Mouse (Mus musculus): Measurements from ENCODE around the gene Ccser1. TPM values are rescaled to one million over a fixed set of nuclear protein-coding genes. Genes with fewer than 3 reads are reported as not detected.
A peak's percentile ranks its signal among the peaks of the same experiment; 100 is the strongest.

The Ccser1 gene
- polyA plus RNA-seq, 1 experiment from 2014 or later: 17.9 TPM

GRCm38 (mm10) chr6:61382991-61383390 lies 202.9 kb downstream of the Ccser1 start:
- WGBS: 45% methylated on average over 3 of the region's 3 CpGs
- no peak overlapping the region for H3K9ac ChIP-seq
- no peaks in the 10 kb centered on the region for H3K4me1 ChIP-seq
- H3K27me3 ChIP-seq: no peaks in the 10 kb centered on the region
- H3K9me3 ChIP-seq (replicated peaks): no peaks in the 10 kb centered on the region
- H3K4me3 ChIP-seq: no peak overlapping the region
- ATAC-seq (ENCODE audit: low FRiP score): peak; percentile 48; the same call in 1 of the 2 replicates
- no peaks in the 10 kb centered on the region for H3K36me3 ChIP-seq
- H3K27ac ChIP-seq: no peak overlapping the region
- H3K4me2 ChIP-seq (replicated peaks): no peak overlapping the region

DNA sequence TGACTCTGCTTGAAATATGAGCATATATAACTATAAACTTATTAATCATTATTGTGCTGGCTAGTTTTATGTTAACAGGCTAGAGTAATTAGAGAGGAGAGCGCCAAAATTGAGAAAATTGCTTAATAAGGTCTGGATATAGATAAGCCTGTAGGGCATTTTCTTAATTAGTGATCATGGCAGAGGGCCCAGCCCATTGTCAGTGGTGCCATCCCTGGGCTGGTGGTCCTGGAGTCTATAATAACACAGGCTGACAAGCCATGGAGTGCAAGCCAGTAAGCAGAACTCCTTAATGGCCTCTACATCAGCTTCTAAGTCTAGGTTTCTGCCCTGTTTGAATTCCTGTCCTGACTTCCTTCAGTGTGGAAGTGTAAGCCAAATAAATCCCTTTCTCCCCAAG lies 206.9 kb downstream of the Ccser1 start:
- H3K4me3 ChIP-seq: no peak overlapping the region
- H3K27me3 ChIP-seq: no peaks in the 10 kb centered on the region
- H3K4me1 ChIP-seq: no peaks in the 10 kb centered on the region
- no peak for ATAC-seq (ENCODE audit: low FRiP score)
- H3K27ac ChIP-seq: no peak overlapping the region
- H3K4me2 ChIP-seq (replicated peaks): no peak overlapping the region
- no peaks in the 10 kb centered on the region for H3K9me3 ChIP-seq (replicated peaks)
- WGBS: 81% methylated on average over 1 of the region's 1 CpGs
- no peaks in the 10 kb centered on the region for H3K36me3 ChIP-seq
- no peak overlapping the region for H3K9ac ChIP-seq

- Histone ChIP-seq H3K9ac (no peak overlapping the region), H3K27ac (no peak overlapping the region), H3K9me3 (replicated peaks) (no peaks in the 10 kb centered on the region), H3K4me3 (no peak overlapping the region), H3K36me3 (no peaks in the 10 kb centered on the region), H3K4me2 (replicated peaks) (no peak overlapping the region), H3K27me3 (no peaks in the 10 kb centered on the region), H3K4me1 (peaks cover 13% of the 10 kb centered on the region)
- 92% methylated on average over 2 of the region's 2 CpGs for WGBS
- ATAC-seq (ENCODE audit: low FRiP score): no peak
These were observed 247.4 kb downstream of the Ccser1 start for GRCm38 (mm10) chr6:61427490-61427889.

- H3K4me1 ChIP-seq: peaks cover 13% of the 10 kb centered on the region
- no peak overlapping the region for H3K4me2 ChIP-seq (replicated peaks)
- H3K9me3 ChIP-seq (replicated peaks): no peaks in the 10 kb centered on the region
- no peaks in the 10 kb centered on the region for H3K27me3 ChIP-seq
- H3K9ac ChIP-seq: no peak overlapping the region
- peak overlapping the region; percentile 40; the same call in 1 of the 2 replicates for H3K27ac ChIP-seq
- H3K4me3 ChIP-seq: no peak overlapping the region
- 9% methylated on average over 5 of the region's 5 CpGs for WGBS
- peak; percentile 35; the same call in 1 of the 2 replicates for ATAC-seq (ENCODE audit: low FRiP score)
- no peaks in the 10 kb centered on the region for H3K36me3 ChIP-seq
These were observed 251.0 kb downstream of the Ccser1 start for GRCm38 (mm10) chr6:61430881-61431725.

GRCm38 (mm10) chr6:61431726-61431984 lies 251.5 kb downstream of the Ccser1 start:
- no peak for ATAC-seq (ENCODE audit: low FRiP score)
- Histone ChIP-seq H3K9me3 (replicated peaks) (no peaks in the 10 kb centered on the region), H3K4me1 (peaks cover 13% of the 10 kb centered on the region), H3K4me2 (replicated peaks) (no peak overlapping the region), H3K4me3 (no peak overlapping the region), H3K27me3 (no peaks in the 10 kb centered on the region), H3K9ac (no peak overlapping the region), H3K36me3 (no peaks in the 10 kb centered on the region), H3K27ac (no peak overlapping the region)
- 75% methylated on average over 2 of the region's 2 CpGs for WGBS

DNA sequence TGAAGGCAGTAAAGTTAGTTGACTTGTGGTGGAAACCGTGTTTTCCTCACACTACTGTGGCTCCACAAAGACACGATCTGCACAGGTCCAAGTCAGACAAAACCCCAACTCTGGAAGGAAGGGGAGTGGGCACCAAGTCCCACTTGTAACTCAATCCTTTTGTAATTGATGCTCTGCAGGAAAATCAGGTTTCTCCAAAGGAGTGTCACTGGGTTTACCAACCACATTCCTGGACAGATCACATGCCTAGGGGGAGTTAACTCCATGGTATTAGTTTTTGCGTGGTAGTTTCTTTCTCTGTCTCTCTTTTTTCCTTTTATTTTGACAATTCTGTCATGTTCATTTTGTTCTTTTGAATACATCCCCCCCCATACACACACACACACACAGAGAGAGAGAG lies 252.0 kb downstream of the Ccser1 start:
- no peaks in the 10 kb centered on the region for H3K9me3 ChIP-seq (replicated peaks)

GRCm38 (mm10) chr6:61432703-61433102 lies 252.6 kb downstream of the Ccser1 start:
- Histone ChIP-seq H3K9ac (no peak overlapping the region), H3K27ac (no peak overlapping the region; the same call in 1 of the 2 replicates), H3K4me2 (replicated peaks) (no peak overlapping the region), H3K27me3 (no peaks in the 10 kb centered on the region), H3K36me3 (no peaks in the 10 kb centered on the region), H3K9me3 (replicated peaks) (no peaks in the 10 kb centered on the region), H3K4me3 (no peak overlapping the region), H3K4me1 (peaks cover 13% of the 10 kb centered on the region)
- 54% methylated on average over 3 of the region's 3 CpGs for WGBS
- no peak for ATAC-seq (ENCODE audit: low FRiP score)

More for the DNA sequence above, 252.0 kb downstream of the Ccser1 start:
- no peak for ATAC-seq (ENCODE audit: low FRiP score)
- Histone ChIP-seq H3K4me1 (peaks cover 13% of the 10 kb centered on the region), H3K36me3 (no peaks in the 10 kb centered on the region), H3K4me2 (replicated peaks) (no peak overlapping the region), H3K27ac (no peak overlapping the region), H3K4me3 (no peak overlapping the region), H3K27me3 (no peaks in the 10 kb centered on the region), H3K9ac (no peak overlapping the region)
- 59% methylated on average over 3 of the region's 3 CpGs for WGBS

DNA sequence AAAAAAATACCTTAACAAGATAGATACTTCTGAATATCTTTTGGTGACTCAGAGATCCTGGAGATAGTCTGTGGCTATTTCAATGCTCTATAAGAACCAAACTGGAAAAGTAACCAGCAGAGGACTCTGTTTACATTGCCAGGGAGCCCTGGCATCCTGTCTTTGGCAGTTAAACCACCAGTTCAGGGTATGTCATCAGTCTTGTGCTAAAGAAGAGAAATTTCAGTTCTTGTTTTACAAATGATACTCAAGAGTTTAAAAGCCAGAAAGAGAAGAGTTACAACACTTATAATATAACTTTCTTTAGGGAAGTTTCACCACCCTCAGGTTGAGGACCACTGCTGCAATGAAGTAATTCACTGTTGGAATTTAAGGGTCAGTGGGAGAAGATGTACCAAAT lies 258.0 kb downstream of the Ccser1 start:
- Histone ChIP-seq H3K36me3 (no peaks in the 10 kb centered on the region), H3K9me3 (replicated peaks) (no peaks in the 10 kb centered on the region), H3K4me2 (replicated peaks) (no peak overlapping the region), H3K9ac (no peak overlapping the region), H3K27me3 (no peaks in the 10 kb centered on the region), H3K4me3 (no peak overlapping the region), H3K27ac (no peak overlapping the region), H3K4me1 (no peaks in the 10 kb centered on the region)
- ATAC-seq (ENCODE audit: low FRiP score): no peak

- Histone ChIP-seq H3K9ac (no peak overlapping the region), H3K36me3 (no peaks in the 10 kb centered on the region), H3K27me3 (no peaks in the 10 kb centered on the region), H3K4me1 (no peaks in the 10 kb centered on the region), H3K4me3 (no peak overlapping the region), H3K9me3 (replicated peaks) (no peaks in the 10 kb centered on the region), H3K4me2 (replicated peaks) (no peak overlapping the region), H3K27ac (no peak overlapping the region)
- ATAC-seq (ENCODE audit: low FRiP score): no peak
- WGBS: 76% methylated on average over 2 of the region's 2 CpGs
These were observed 291.4 kb downstream of the Ccser1 start for GRCm38 (mm10) chr6:61471371-61472152.

GRCm38 (mm10) chr6:61485336-61485735 lies 305.2 kb downstream of the Ccser1 start:
- H3K9ac ChIP-seq: no peak overlapping the region
- no peak overlapping the region for H3K4me2 ChIP-seq (replicated peaks)
- H3K36me3 ChIP-seq: no peaks in the 10 kb centered on the region
- no peak for ATAC-seq (ENCODE audit: low FRiP score)
- H3K4me1 ChIP-seq: no peaks in the 10 kb centered on the region
- WGBS: 91% methylated on average over 3 of the region's 3 CpGs
- no peaks in the 10 kb centered on the region for H3K27me3 ChIP-seq
- H3K9me3 ChIP-seq (replicated peaks): no peaks in the 10 kb centered on the region
- H3K27ac ChIP-seq: no peak overlapping the region
- no peak overlapping the region for H3K4me3 ChIP-seq

DNA sequence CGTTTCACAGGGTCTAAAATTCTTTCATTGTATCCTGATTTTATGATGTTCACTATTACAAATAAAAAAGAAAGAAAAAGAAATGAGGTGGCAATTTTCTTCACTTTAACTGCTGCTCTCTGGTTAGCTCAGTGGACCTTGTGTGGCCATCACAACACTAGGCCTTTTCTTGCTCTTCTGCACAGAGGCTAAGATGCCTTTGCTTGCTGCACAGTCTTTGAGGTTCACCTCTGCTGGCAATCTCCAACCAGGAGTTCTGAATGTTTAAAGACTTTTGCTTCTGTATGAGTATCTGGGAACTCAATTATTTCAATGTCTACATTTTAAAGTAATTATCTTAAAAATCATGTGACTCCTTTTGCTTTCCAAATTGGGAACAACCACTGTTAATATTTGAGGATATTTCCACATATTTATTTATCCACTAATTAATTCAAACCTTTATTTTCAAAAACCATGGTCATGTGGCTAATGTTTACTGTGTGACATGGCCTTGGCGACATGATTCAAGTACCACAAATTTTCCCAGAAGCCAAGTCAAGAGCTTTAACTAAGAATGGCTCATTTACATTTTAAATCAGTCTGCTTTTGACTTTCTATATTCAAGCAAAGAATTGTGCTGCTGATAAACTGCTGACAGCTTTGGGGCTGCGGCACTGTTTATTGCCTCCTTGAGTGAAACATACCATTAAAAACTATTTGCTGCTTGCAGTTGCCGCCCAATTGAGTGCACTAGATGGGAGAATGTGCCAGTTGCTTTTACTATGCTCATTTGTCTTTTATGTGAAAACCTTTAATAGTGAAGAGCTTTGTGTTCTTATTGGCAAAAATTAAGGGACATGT lies 312.1 kb downstream of the Ccser1 start:
- 61% methylated on average over 4 of the region's 4 CpGs for WGBS
- Histone ChIP-seq H3K27ac (no peak overlapping the region), H3K9ac (no peak overlapping the region), H3K4me1 (peaks cover 6% of the 10 kb centered on the region; the same call in 1 of the 2 replicates), H3K4me3 (no peak overlapping the region), H3K4me2 (replicated peaks) (no peak overlapping the region), H3K27me3 (no peaks in the 10 kb centered on the region), H3K9me3 (replicated peaks) (no peaks in the 10 kb centered on the region), H3K36me3 (no peaks in the 10 kb centered on the region)
- ATAC-seq (ENCODE audit: low FRiP score): peak; percentile 61

DNA sequence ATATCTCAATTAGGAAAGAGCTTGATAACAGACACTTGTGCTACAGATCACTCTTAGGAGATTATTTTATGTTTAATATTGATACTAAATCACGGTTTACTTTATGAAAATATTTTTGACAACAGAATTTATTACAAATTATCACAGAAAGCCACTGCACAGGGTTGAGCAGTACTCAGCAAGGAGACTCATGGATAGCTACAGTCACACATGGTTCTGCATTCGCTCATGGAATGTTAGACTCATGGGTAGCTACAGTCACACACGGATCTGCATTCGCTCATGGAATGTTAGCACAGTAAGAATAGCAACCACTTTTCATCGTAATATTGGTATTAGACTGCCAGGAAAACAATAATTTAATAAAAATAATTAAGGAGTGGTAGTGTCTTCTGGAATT lies 313.3 kb downstream of the Ccser1 start:
- H3K9ac ChIP-seq: no peak overlapping the region
- H3K4me1 ChIP-seq: peaks cover 6% of the 10 kb centered on the region; the same call in 1 of the 2 replicates
- 94% methylated on average over 5 of the region's 5 CpGs for WGBS
- peak; percentile 54; the same call in 1 of the 2 replicates for ATAC-seq (ENCODE audit: low FRiP score)
- no peaks in the 10 kb centered on the region for H3K9me3 ChIP-seq (replicated peaks)
- H3K27ac ChIP-seq: no peak overlapping the region
- no peak overlapping the region for H3K4me3 ChIP-seq
- no peak overlapping the region for H3K4me2 ChIP-seq (replicated peaks)
- no peaks in the 10 kb centered on the region for H3K36me3 ChIP-seq
- H3K27me3 ChIP-seq: no peaks in the 10 kb centered on the region

Data from hindbrain, embryonic 12.5 days (tissue).